Mouse (Mus musculus) forebrain, embryonic 14.5 days (tissue): ENCODE data around the gene Eed. TPM values are rescaled to one million over a fixed set of nuclear protein-coding genes. Genes with fewer than 3 reads are reported as not detected.

Experiments used
- ATAC-seq: fragments of 200-750 bp; cut with Nextera tagmentation; 2 replicates; pipeline ENCODE4 v1.8.0; 2017; ENCODE audit warnings: mild to moderate bottlenecking, moderate library complexity
- DNase-seq: peaks from one replicate; pipeline ENCODE4 v3.0.0-alpha.2; 2015; ENCODE audit warnings: low spot score
- H3K27ac ChIP-seq: fragments of 300-500 bp; sonication (generic); 2 replicates; pipeline ENCODE4 v1.5.1; 2014; ENCODE audit warnings: low read depth, mild to moderate bottlenecking, control low read depth, low read length, moderate library complexity
- H3K27me3 ChIP-seq: fragments of 300-500 bp; sonication (generic); replicated peaks from 2 replicates; pipeline ENCODE4 v1.6.1; 2014; ENCODE audit warnings: low read length, control low read depth, mixed read lengths; ENCODE audit not compliant: control insufficient read depth, insufficient read depth
- H3K36me3 ChIP-seq: fragments of 300-500 bp; sonication (generic); 2 replicates; pipeline ENCODE4 v1.6.1; 2014; ENCODE audit warnings: low read length, control low read depth; ENCODE audit not compliant: control insufficient read depth, insufficient read depth
- H3K4me1 ChIP-seq: fragments of 300-500 bp; sonication (generic); 2 replicates; pipeline ENCODE4 v1.6.1; 2014; ENCODE audit warnings: antibody characterized with exemption, low read length, control low read depth; ENCODE audit not compliant: control insufficient read depth, insufficient read depth
- H3K4me2 ChIP-seq: fragments of 300-500 bp; sonication (generic); 2 replicates; pipeline ENCODE4 v1.6.1; 2014; ENCODE audit warnings: mild to moderate bottlenecking, control low read depth, low read length
- H3K4me3 ChIP-seq: fragments of 300-500 bp; sonication (generic); 2 replicates; pipeline ENCODE4 v1.5.1; 2014; ENCODE audit warnings: low read depth, low read length, control low read depth
- H3K9ac ChIP-seq: fragments of 300-500 bp; sonication (generic); 2 replicates; pipeline ENCODE4 v1.6.1; 2014; ENCODE audit warnings: mild to moderate bottlenecking, low read length, control low read depth, moderate library complexity
- H3K9me3 ChIP-seq: fragments of 300-500 bp; sonication (generic); replicated peaks from 2 replicates; pipeline ENCODE4 v1.6.1; 2016; ENCODE audit warnings: low read length, control low read depth, mixed read lengths; ENCODE audit not compliant: control insufficient read depth
- WGBS: fragments of 180-500 bp; shearing (Covaris S2); extraction: QIAGEN DNeasy Blood & Tissue Kit; methylation state at CpG from one replicate; pipeline ENCODE4 v1.1.7; 2014; 5-methylcytosine and 5-hydroxymethylcytosine counted together
- polyA plus RNA-seq: library from polyadenylated mRNA; unstranded; fragments of >200 nt; fragmentation: Nextera tagmentation; extraction: Ambion mirVana; gene quantifications from 2 replicates; pipeline ENCODE4 v1.2.1, GENCODE M21; 2014

Gene Eed
- polyA plus RNA-seq, 1 experiment from 2014 or later, result 41.2 TPM

DNA sequence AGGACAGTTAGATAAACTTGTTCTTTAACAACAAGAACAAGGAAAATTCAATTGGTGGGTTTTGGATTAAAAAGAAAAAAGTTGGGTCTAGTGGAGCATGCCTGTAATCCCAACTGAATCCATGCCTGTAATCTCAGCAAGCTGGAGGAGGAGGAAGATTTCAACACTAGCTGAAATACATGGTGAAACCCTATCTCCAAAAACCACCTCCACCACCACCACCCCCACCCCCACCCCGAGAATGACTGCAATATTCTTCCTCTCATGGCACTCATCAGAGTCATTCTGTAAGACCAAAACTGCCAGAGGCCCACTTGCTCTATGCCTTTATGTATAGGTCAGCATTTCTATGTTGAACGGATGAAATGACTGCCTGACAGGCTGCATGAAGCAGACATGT lies 13.5 kb downstream of the Eed start:
- no peaks in the 10 kb centered on the region for H3K4me1 ChIP-seq
- ATAC-seq, result no peak
- no peak overlapping the region for H3K4me3 ChIP-seq
- 86% methylated on average over 2 of the region's 2 CpGs for WGBS
- H3K4me2 ChIP-seq, result no peak overlapping the region
- H3K27me3 ChIP-seq, result no peaks in the 10 kb centered on the region
- peaks cover 67% of the 10 kb centered on the region for H3K36me3 ChIP-seq
- H3K9me3 ChIP-seq, result no peaks in the 10 kb centered on the region
- no peak overlapping the region for H3K27ac ChIP-seq
- no peak for DNase-seq
- no peak overlapping the region for H3K9ac ChIP-seq

DNA sequence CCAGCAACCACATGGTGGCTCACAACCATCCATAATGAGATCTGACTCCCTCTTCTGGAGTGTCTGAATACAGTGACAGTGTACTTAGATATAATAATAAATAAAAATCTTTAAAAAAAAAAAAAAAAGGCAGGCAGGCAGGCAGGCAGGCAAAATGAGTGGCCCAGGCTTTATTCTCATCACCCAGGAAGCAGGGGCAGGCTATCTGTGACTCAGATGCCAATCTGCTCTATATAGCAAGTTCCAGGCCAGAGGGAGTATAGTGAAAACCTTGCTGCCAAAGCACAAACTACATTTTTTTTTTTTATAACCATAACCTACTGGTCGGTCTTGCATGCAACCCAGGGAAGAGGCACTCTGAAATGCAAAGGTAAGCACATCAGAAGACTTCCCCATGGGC lies 14.0 kb downstream of the Eed start:
- peaks cover 69% of the 10 kb centered on the region for H3K36me3 ChIP-seq
- WGBS, result 97% methylated on average over 1 of the region's 1 CpGs
- H3K9me3 ChIP-seq, result no peaks in the 10 kb centered on the region

DNA sequence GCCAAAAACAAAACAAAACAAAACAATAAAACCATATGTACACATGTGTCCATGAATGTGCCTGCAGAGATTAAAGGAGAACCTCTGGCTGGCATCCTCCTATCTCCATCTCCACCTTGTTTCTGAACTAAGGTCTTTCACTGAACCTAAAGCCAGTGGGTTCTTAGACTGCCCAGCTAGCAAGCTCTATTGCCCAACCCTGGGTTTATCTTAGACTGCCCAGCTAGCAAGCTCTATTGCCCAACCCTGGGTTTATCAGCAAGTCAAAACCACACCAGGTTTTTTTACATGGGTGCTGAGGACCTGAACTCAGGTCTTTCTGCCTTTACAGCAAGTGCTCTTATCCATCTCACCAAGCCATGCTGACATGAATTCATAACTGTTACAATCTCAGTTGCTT lies 17.6 kb downstream of the Eed start:
- Histone ChIP-seq H3K27me3 (no peaks in the 10 kb centered on the region), H3K36me3 (peaks cover 67% of the 10 kb centered on the region), H3K4me2 (no peak overlapping the region), H3K9me3 (no peaks in the 10 kb centered on the region), H3K9ac (no peak overlapping the region), H3K4me3 (no peak overlapping the region), H3K27ac (no peak overlapping the region), H3K4me1 (no peaks in the 10 kb centered on the region)
- ATAC-seq (no peak), DNase-seq (no peak)

More for the DNA sequence above, 14.0 kb downstream of the Eed start:
- no peak for ATAC-seq
- H3K4me1 ChIP-seq, result no peaks in the 10 kb centered on the region
- no peak overlapping the region for H3K9ac ChIP-seq
- no peak for DNase-seq
- no peak overlapping the region for H3K27ac ChIP-seq
- no peak overlapping the region for H3K4me2 ChIP-seq
- no peaks in the 10 kb centered on the region for H3K27me3 ChIP-seq
- H3K4me3 ChIP-seq, result no peak overlapping the region

DNA sequence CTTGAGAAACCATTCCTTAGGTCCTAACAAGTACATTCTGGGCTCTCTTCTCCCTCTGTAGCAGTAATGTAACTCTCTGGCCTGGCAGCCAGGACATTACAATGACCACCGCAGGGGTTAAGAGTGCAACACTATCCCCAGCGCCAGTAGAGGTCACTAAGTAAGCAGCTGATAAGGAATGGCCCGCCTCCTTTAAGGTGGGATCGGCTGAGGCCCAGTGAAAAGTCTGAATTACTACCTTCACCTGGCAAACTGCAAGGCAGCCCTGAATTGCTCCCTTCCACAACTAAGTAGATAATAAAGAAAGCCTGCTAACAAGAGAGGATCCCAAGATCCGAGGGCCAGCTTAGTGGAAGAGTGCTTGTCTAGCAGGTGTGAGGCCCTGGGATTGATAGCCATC lies 23.5 kb downstream of the Eed start:
- DNase-seq, result no peak
- ATAC-seq, result no peak
- H3K4me1 ChIP-seq, result no peaks in the 10 kb centered on the region
- H3K27ac ChIP-seq, result no peak overlapping the region
- no peak overlapping the region for H3K4me2 ChIP-seq
- no peak overlapping the region for H3K9ac ChIP-seq
- peaks cover 62% of the 10 kb centered on the region for H3K36me3 ChIP-seq
- no peak overlapping the region for H3K4me3 ChIP-seq
- H3K9me3 ChIP-seq, result no peaks in the 10 kb centered on the region
- H3K27me3 ChIP-seq, result no peaks in the 10 kb centered on the region
- WGBS, result 43% methylated on average over 5 of the region's 5 CpGs

DNA sequence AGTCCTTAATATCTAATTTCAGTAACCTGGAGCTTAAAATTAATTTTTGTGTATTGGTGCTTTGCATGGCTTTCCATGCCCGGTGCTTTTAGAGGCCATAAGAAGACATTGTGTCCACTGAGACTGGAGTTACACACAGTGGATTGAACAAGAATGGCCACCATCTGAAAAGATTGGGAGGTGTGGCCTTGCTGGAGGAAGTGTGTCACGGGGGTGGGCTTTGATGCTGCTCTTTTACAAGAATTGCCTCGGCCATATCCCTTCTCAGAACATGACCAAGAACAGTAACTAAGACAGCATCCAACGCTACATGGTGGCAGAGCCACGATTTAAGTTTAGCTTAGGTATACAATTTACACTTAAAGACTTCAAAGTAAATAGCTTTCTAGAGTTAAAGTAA lies 26.5 kb downstream of the Eed start:
- DNase-seq (no peak), ATAC-seq (no peak)
- Histone ChIP-seq H3K4me3 (no peak overlapping the region), H3K4me2 (no peak overlapping the region), H3K27me3 (no peaks in the 10 kb centered on the region), H3K36me3 (peaks cover 38% of the 10 kb centered on the region), H3K27ac (no peak overlapping the region), H3K9me3 (no peaks in the 10 kb centered on the region), H3K4me1 (no peaks in the 10 kb centered on the region), H3K9ac (no peak overlapping the region)
- 86% methylated on average over 5 of the region's 5 CpGs for WGBS

DNA sequence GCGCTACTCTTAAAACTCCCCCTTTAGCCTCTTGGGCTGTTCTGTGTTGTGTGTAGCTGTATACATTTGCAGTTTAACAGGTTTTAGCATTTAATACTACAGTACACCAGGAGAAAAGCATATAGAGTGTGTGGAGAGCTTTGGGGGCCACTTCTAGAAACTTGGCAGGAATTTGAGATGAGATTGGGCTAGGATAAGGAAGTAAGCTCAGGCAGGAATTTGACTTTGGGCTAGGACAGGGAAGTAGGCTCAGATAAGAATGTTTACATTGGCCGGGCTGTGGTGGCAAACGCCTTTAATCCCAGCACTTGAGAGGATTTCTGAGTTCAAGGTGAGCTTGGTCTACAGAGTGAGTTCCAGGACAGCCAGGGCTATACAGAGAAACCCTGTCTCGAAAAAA lies 31.4 kb downstream of the Eed start:
- Histone ChIP-seq H3K9me3 (no peaks in the 10 kb centered on the region), H3K27ac (no peak overlapping the region), H3K9ac (no peak overlapping the region), H3K4me1 (no peaks in the 10 kb centered on the region), H3K27me3 (no peaks in the 10 kb centered on the region), H3K36me3 (peaks cover 5% of the 10 kb centered on the region), H3K4me3 (no peak overlapping the region), H3K4me2 (no peak overlapping the region)
- ATAC-seq (no peak), DNase-seq (no peak)
- 85% methylated on average over 4 of the region's 4 CpGs for WGBS

DNA sequence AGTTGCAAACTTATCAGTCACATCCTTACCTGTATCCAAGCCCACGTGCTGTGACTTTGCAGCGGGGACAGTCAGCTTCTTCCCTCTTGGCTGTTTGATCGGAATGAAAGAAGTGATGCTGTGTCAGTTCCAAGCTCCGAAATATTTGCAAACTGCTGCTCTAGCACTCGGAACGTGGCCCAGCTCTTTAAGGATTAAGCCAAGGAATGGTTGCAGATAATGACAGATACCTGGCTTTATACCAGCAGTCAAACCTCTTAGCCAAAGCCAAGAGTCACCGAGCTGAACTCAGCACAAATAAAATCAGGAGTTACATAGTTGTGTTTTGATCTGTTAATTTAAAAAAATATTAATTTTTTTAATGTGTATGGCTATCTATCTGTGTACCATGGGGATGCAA lies 32.8 kb downstream of the Eed start:
- H3K4me2 ChIP-seq, result no peak overlapping the region
- H3K27ac ChIP-seq, result no peak overlapping the region
- H3K36me3 ChIP-seq, result no peaks in the 10 kb centered on the region
- H3K9ac ChIP-seq, result no peak overlapping the region
- DNase-seq (peak; percentile 12), ATAC-seq (no peak)
- 81% methylated on average over 7 of the region's 7 CpGs for WGBS
- H3K27me3 ChIP-seq, result no peaks in the 10 kb centered on the region
- H3K4me1 ChIP-seq, result no peaks in the 10 kb centered on the region
- H3K4me3 ChIP-seq, result no peak overlapping the region
- no peaks in the 10 kb centered on the region for H3K9me3 ChIP-seq

DNA sequence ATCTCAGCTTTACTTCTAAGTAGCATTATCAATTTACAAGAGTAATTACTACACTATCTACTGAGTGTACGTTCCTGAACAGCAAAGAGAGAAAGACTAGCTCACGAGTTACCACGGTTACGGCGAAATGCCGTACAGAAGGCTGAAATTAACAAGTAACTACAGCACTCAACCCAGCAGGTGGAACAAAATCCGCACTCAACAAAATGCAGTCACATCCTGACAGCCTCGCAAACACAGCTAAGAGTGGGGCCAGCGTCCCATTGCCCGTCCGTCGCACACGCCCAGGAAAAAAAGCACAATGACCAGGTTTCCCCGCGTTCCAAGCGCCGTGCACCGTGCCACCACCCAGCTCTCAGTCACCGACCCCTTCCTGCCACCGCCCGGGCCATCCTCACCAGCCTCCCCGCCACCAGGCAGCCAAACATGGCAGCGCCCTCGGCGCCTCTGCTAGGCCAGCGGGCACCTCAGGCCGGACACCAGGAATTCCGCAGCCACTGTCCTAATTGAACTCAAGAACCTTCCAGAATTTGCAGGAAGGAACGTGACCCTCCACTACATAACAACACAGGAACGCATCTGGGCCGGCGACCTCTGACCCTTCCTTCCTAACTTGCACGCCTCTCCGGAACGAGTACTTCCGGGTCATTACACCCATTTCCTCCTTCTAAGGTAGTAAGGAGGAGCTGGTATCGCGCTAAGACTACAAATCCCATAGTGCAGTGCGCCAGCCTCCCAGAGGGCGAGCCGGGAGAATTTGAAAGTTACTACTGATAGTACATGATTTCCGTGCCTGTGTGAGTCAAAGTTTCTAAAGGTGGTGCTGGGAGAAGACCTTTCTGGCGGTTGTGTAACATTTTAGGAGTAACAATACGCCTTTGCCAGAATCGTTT lies 40.0 kb downstream of the Eed start, which contains the start of gene Hikeshi:
Gene Hikeshi (minus strand): TSS at position 634 of the 893 bp plus-strand sequence.
- Histone ChIP-seq H3K27me3 (no peaks in the 10 kb centered on the region), H3K9me3 (no peaks in the 10 kb centered on the region), H3K36me3 (no peaks in the 10 kb centered on the region), H3K27ac (peak within 1 kb of the TSS; percentile 66; the same call in 1 of the 2 replicates), H3K4me2 (peak within 1 kb of the TSS; percentile 67), H3K4me3 (peak within 1 kb of the TSS; percentile 84), H3K4me1 (peaks cover 3% of the 10 kb centered on the region; the same call in 1 of the 2 replicates), H3K9ac (peak within 1 kb of the TSS; percentile 79)
- ATAC-seq, result peak; percentile 100
- WGBS, result under 1% methylated on average over 45 of the region's 45 CpGs
- DNase-seq, result peak; percentile 99
